Mouse (Mus musculus) stomach, adult 2 months (tissue): ENCODE data around the gene Phldb1. TPM values are rescaled to one million over a fixed set of nuclear protein-coding genes. Genes with fewer than 3 reads are reported as not detected.

Source experiments
- polyA plus RNA-seq: library from polyadenylated mRNA; depleted of rRNA; stranded (reverse); fragments of >200 nt; gene quantifications from 2 replicates; pipeline ENCODE4 v1.2.3, GENCODE M21; 2012; rRNA removed

Gene Phldb1
- polyA plus RNA-seq: 57.9 and 69.7 TPM in 2 replicates

GRCm38 (mm10) chr9:44734524-44735494 is at the start of gene Phldb1:
TSS of gene Phldb1 (minus strand) at chr9:44735198.

GRCm38 (mm10) chr9:44767101-44768028 is 32.4 kb upstream of the Phldb1 start, which contains the start of the genes Arcn1 and Ift46:
TSS of gene Arcn1 (minus strand) at chr9:44767845.
TSS of gene Ift46 (plus strand) at chr9:44767908.

GRCm38 (mm10) chr9:44673005-44673404 is 62.0 kb downstream of the Phldb1 start, which contains the start of gene Treh:
TSS of gene Treh (plus strand) at chr9:44673233.

Other genes starting within 250 kb of the Phldb1 start
- gene Cxcr5, start 173.3 kb downstream of the Phldb1 start, polyA plus RNA-seq: 0.04 and 0.05 TPM in 2 replicates
- gene Ddx6, start 130.3 kb downstream of the Phldb1 start, polyA plus RNA-seq: 2.8 and 4.1 TPM in 2 replicates
- 0.10 TPM in 1 of 2 replicates, not detected in the other for gene Treh, start 62.0 kb downstream of the Phldb1 start, polyA plus RNA-seq
- gene Arcn1, start 32.6 kb upstream of the Phldb1 start, polyA plus RNA-seq: 11.5 and 13.1 TPM in 2 replicates
- 11.3 and 12.1 TPM in 2 replicates for gene Ift46, start 32.7 kb upstream of the Phldb1 start, polyA plus RNA-seq
- gene Tmem25, start 64.1 kb upstream of the Phldb1 start, polyA plus RNA-seq: 2.1 and 3.1 TPM in 2 replicates
- 1.9 and 3.3 TPM in 2 replicates for gene Ttc36, start 67.9 kb upstream of the Phldb1 start, polyA plus RNA-seq
- 2.5 and 5.3 TPM in 2 replicates for gene Kmt2a, start 146.1 kb upstream of the Phldb1 start, polyA plus RNA-seq
- gene Atp5l, start 185.5 kb upstream of the Phldb1 start, polyA plus RNA-seq: 120 and 164 TPM in 2 replicates
- gene Ube4a, start 230.4 kb upstream of the Phldb1 start, polyA plus RNA-seq: 1.8 and 2.3 TPM in 2 replicates
- not detected in 2 replicates for gene Cd3g, start 245.2 kb upstream of the Phldb1 start, polyA plus RNA-seq
- not detected in 2 replicates for gene Cd3d, start 246.6 kb upstream of the Phldb1 start, polyA plus RNA-seq